Mouse (Mus musculus): ENCODE results near the gene S100a2.
A peak's percentile ranks its signal among the peaks of the same experiment; 100 is the strongest.

Gene S100a2

GRCm38 (mm10) chr3:90596810-90597209, 6.8 kb downstream of the S100a2 start:
- DNase-seq (ENCODE audit: low spot score), result no peak

- no peak for DNase-seq (ENCODE audit: low spot score)
These were observed 7.7 kb downstream of the S100a2 start for GRCm38 (mm10) chr3:90597736-90598135.

GRCm38 (mm10) chr3:90598212-90598611, 8.2 kb downstream of the S100a2 start:
- DNase-seq (ENCODE audit: low spot score), result no peak

- DNase-seq (ENCODE audit: low spot score), result no peak
These were observed 9.4 kb downstream of the S100a2 start for GRCm38 (mm10) chr3:90599401-90599800.

- DNase-seq (ENCODE audit: low spot score), result no peak
These were observed 10.0 kb downstream of the S100a2 start for GRCm38 (mm10) chr3:90600036-90600435.

GRCm38 (mm10) chr3:90600458-90601195, 10.6 kb downstream of the S100a2 start:
- DNase-seq (ENCODE audit: low spot score), result no peak

- DNase-seq (ENCODE audit: low spot score), result no peak
These were observed 11.6 kb downstream of the S100a2 start, which contains the start of gene Gm42674 for GRCm38 (mm10) chr3:90601486-90602110. TSS of gene Gm42674 (plus strand) at chr3:90601904.

GRCm38 (mm10) chr3:90603623-90604022, 13.6 kb downstream of the S100a2 start, which contains the start of gene S100a4:
TSS of gene S100a4 (plus strand) at chr3:90603771.
- no peak for DNase-seq (ENCODE audit: low spot score)

GRCm38 (mm10) chr3:90604416-90604815, 14.4 kb downstream of the S100a2 start:
- DNase-seq (ENCODE audit: low spot score), result no peak

- DNase-seq (ENCODE audit: low spot score), result no peak
These were observed 15.0 kb downstream of the S100a2 start for GRCm38 (mm10) chr3:90605049-90605448.

- no peak for DNase-seq (ENCODE audit: low spot score)
These were observed 15.7 kb downstream of the S100a2 start for GRCm38 (mm10) chr3:90605736-90606135.

- DNase-seq (ENCODE audit: low spot score), result no peak
These were observed 16.1 kb downstream of the S100a2 start for GRCm38 (mm10) chr3:90606185-90606584.

- no peak for DNase-seq (ENCODE audit: low spot score)
These were observed 17.3 kb downstream of the S100a2 start for GRCm38 (mm10) chr3:90607361-90607760.

- DNase-seq (ENCODE audit: low spot score), result no peak
These were observed 18.2 kb downstream of the S100a2 start, which contains the start of gene S100a5 for GRCm38 (mm10) chr3:90608223-90608622. TSS of gene S100a5 (plus strand) at chr3:90608523.

GRCm38 (mm10) chr3:90609102-90609501, 19.1 kb downstream of the S100a2 start:
- no peak for DNase-seq (ENCODE audit: low spot score)

GRCm38 (mm10) chr3:90611494-90611893, 21.4 kb downstream of the S100a2 start:
- DNase-seq (ENCODE audit: low spot score), result no peak

- DNase-seq (ENCODE audit: low spot score), result no peak
These were observed 22.0 kb downstream of the S100a2 start for GRCm38 (mm10) chr3:90612061-90612460.

- peak; percentile 57 for DNase-seq (ENCODE audit: low spot score)
These were observed 22.8 kb downstream of the S100a2 start, which contains the start of gene S100a6 for GRCm38 (mm10) chr3:90612728-90613291. TSS of gene S100a6 (plus strand) at chr3:90612882.

GRCm38 (mm10) chr3:90613461-90614147, 23.6 kb downstream of the S100a2 start:
- DNase-seq (ENCODE audit: low spot score), result no peak

GRCm38 (mm10) chr3:90614148-90614530, 24.1 kb downstream of the S100a2 start:
- no peak for DNase-seq (ENCODE audit: low spot score)

GRCm38 (mm10) chr3:90614611-90615251, 24.7 kb downstream of the S100a2 start:
- no peak for DNase-seq (ENCODE audit: low spot score)

GRCm38 (mm10) chr3:90615415-90615814, 25.4 kb downstream of the S100a2 start:
- peak; percentile 56 for DNase-seq (ENCODE audit: low spot score)
